Mouse (Mus musculus): Measurements from ENCODE around the gene Wdfy2. TPM values are rescaled to one million over a fixed set of nuclear protein-coding genes. Genes with fewer than 3 reads are reported as not detected.
"Not testable (repeated sequence)": the region's sequence is repeated elsewhere in the genome, so short reads cannot be mapped to it uniquely, and the experiment has no call there.

Gene Wdfy2
- polyA plus RNA-seq, 1 experiment from 2014 or later: 8.9 TPM

DNA sequence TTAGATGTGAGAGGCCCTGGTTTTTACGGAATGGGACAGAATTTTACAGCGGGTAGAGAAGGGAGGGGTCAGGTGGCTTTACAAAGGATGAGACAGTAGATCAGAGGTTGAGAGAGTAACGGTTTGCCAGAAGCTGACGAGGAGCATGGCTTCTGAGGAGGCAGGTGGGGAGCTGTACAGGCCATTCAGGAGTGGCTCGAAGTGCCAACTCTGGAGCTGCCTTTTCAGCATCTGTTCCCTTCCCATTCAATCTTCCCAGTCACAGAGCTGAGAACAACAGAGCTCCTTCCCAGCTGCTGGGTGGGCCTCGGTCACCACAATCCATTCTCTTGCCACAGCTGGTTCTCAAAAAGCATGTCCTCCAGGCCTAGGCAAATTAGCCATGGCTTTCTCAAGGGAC lies 8.2 kb upstream of the Wdfy2 start:
- Histone ChIP-seq H3K4me3 (no peak overlapping the region), H3K4me1 (peaks cover 12% of the 10 kb centered on the region; the same call in 1 of the 2 replicates), H3K9me3 (no peaks in the 10 kb centered on the region), H3K27me3 (ENCODE audit: insufficient read depth, poor library complexity, severe bottlenecking) (no peaks in the 10 kb centered on the region), H3K27ac (no peak overlapping the region), H3K36me3 (no peaks in the 10 kb centered on the region)
- peak; percentile 61 for DNase-seq (ENCODE audit: low spot score)
- WGBS: 66% methylated on average over 6 of the region's 6 CpGs

DNA sequence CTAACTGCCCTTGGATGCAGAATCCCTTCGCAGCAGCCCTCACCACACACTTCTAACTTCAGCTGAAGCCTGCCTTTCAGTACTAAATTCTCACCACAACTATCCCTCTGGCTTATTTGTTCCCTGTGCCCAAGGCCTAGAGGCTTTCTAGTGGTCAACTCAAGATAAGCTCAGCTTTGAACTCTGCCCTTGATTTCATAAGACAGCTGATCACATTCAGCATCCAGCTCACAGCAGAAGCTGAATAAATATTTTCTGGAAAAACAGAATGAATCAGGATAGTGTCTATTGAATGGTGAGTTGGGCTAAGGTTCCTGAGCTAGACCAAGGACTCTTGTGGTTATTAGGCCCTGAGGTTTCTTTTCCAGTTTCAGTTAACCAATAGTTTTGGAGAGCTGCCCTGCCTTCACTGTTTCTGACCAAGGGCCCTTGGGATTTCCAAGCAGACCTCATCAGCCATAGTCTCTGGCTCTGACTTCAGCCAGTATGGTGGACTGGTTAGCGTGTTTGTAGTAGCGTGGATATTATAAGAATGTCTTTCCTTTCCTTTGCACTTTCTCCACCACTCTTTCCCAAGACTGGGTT lies 5.7 kb upstream of the Wdfy2 start:
- no peaks in the 10 kb centered on the region for H3K36me3 ChIP-seq
- H3K9me3 ChIP-seq: no peaks in the 10 kb centered on the region
- 83% methylated on average over 3 of the region's 3 CpGs for WGBS
- H3K27me3 ChIP-seq (ENCODE audit: insufficient read depth, poor library complexity, severe bottlenecking): no peaks in the 10 kb centered on the region
- peak; percentile 11 for DNase-seq (ENCODE audit: low spot score)
- no peak overlapping the region for H3K4me3 ChIP-seq
- H3K27ac ChIP-seq: no peak overlapping the region
- peaks cover 12% of the 10 kb centered on the region; the same call in 1 of the 2 replicates for H3K4me1 ChIP-seq

DNA sequence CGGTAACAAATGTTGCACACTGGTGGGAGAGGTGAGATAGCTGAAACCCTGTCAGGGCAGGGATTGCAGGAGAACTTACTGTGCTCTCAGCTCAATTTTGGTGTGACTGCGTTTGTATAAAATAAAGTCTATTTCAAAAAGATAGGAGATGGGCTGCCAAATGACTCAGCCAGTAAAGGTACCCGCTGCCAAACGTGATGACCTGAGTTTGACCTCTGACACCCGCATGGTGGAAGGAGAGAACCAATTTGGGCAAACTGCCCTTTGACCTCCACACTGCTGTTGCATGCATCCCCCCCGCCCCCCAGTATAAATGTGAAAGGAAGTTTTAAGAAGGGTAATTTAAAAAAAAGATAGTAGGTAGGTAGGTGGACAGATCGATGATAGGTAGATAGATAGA lies 4.4 kb upstream of the Wdfy2 start:
- DNase-seq (ENCODE audit: low spot score): peak; percentile 39
- H3K27me3 ChIP-seq (ENCODE audit: insufficient read depth, poor library complexity, severe bottlenecking): no peaks in the 10 kb centered on the region
- H3K4me3 ChIP-seq: no peak overlapping the region
- no peak overlapping the region for H3K27ac ChIP-seq
- H3K36me3 ChIP-seq: no peaks in the 10 kb centered on the region
- 67% methylated on average over 7 of the region's 7 CpGs for WGBS
- H3K4me1 ChIP-seq: peaks cover 12% of the 10 kb centered on the region; the same call in 1 of the 2 replicates
- no peaks in the 10 kb centered on the region for H3K9me3 ChIP-seq

DNA sequence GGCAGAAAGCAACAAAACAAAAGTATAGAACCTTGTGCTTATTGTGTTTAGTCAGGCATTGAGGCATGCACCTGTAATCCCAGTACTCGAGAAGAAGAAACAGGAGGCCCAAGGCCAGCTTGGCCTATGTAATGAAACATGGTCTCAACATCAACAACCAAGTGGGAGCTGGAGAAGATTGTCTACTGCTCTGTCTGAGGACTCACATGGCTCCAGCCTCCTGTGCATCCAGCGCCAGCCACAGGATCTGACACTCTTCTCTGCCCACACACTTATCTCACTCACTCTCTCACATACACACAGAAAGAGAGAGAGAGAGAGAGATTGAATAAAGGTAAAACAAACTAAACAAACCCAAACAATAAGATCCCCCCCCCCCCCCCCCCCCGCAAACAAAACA lies 3.9 kb upstream of the Wdfy2 start:
- Histone ChIP-seq H3K4me3 (no peak overlapping the region), H3K36me3 (no peaks in the 10 kb centered on the region), H3K27ac (no peak overlapping the region), H3K27me3 (ENCODE audit: insufficient read depth, poor library complexity, severe bottlenecking) (no peaks in the 10 kb centered on the region), H3K9me3 (no peaks in the 10 kb centered on the region), H3K4me1 (peaks cover 14% of the 10 kb centered on the region; the same call in 1 of the 2 replicates)
- 47% methylated on average over 3 of the region's 3 CpGs for WGBS
- DNase-seq (ENCODE audit: low spot score): no peak

DNA sequence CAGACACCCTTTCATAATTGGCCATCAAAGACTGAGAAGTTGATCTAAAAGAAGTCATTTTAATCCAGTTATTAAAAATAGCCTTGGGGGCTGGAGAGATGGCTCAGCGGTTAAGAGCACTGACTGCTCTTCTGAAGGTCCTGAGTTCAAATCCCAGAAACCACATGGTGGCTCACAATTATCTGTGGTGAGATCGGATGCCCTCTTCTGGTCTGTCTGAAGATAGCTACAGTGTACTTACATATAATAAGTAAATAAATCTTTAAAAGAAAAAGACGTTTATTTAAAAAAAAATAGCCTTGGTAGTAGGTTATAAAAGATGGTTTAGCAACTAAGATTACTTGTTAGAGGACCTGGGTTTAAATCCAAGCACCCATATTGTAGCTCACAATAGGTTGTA lies 1.7 kb upstream of the Wdfy2 start:
- WGBS: 78% methylated on average over 3 of the region's 3 CpGs
- not testable (repeated sequence) for H3K9me3 ChIP-seq, H3K4me3 ChIP-seq

DNA sequence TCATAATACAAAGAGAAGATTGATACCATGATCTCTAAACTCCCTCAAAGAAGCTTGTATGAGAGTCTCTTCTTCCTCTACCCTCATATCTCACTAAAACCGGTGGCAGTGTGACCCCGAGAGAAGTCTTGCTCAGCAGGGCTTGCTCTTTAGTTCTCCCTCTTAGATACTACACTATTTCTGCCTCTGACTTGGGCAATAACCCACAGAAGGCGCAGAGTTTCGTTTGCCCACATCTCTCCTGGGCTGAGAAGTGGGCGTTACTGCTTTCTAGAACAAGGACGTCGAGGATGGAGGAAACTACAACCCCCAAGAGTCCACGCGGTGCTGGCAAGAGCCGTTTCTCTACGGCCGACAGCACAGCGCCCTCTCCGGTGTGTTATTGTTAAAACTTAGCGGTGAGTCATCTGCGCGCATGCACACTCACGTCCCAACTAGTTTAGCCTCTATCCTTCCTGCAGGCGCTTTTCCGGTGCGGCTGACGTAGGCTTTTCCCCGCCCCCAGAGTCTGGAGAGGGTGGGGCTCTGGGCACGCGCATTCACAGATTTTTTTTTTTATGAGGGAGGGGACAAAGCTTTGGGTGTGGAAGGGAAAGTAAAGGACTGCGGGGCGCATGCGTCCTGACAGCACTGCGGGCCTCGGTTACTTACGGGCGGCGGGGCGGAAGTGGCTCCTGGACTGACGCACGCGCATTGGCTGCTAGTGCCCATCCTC lies 395 bp upstream of the Wdfy2 start:
- under 1% methylated on average over 37 of the region's 37 CpGs for WGBS
- peaks cover 21% of the 10 kb centered on the region for H3K4me1 ChIP-seq
- peak overlapping the region; percentile 96 for H3K4me3 ChIP-seq
- H3K9me3 ChIP-seq: no peaks in the 10 kb centered on the region
- H3K27me3 ChIP-seq (ENCODE audit: insufficient read depth, poor library complexity, severe bottlenecking): no peaks in the 10 kb centered on the region
- peaks cover 11% of the 10 kb centered on the region for H3K36me3 ChIP-seq
- peak overlapping the region; percentile 90 for H3K27ac ChIP-seq
- peak; percentile 99 for DNase-seq (ENCODE audit: low spot score)

More for the DNA sequence above, 1.7 kb upstream of the Wdfy2 start:
- peak; percentile 14 for DNase-seq (ENCODE audit: low spot score)
- H3K4me1 ChIP-seq: peaks cover 20% of the 10 kb centered on the region
- H3K36me3 ChIP-seq; H3K27me3 ChIP-seq (ENCODE audit: insufficient read depth, poor library complexity, severe bottlenecking); H3K27ac ChIP-seq: not testable (repeated sequence)

DNA sequence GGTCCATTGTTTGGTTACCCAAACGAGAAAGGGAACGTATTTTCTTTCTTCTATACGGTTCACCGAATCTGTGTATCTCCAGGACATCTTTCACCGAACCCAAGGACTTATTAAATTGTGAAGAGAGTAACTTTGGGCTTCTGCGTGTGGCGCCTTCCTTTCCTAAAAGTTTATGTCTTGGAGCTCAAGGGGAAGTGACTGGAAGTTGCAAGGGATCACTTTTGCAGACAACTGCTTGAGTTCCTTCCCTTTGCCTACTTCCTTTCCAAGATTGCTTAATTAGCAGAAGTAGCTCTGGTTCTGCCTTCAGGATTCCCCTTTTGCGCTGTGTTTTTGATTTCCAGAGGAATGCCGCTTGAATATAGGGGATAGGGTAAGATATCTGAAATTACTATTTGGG lies 858 bp downstream of the Wdfy2 start:
- H3K9me3 ChIP-seq: no peaks in the 10 kb centered on the region
- H3K4me1 ChIP-seq: peaks cover 25% of the 10 kb centered on the region
- H3K27ac ChIP-seq: peak overlapping the region; percentile 90
- H3K27me3 ChIP-seq (ENCODE audit: insufficient read depth, poor library complexity, severe bottlenecking): no peaks in the 10 kb centered on the region
- H3K4me3 ChIP-seq: peak overlapping the region; percentile 96
- 14% methylated on average over 9 of the region's 9 CpGs for WGBS
- H3K36me3 ChIP-seq: peaks cover 11% of the 10 kb centered on the region
- no peak for DNase-seq (ENCODE audit: low spot score)

DNA sequence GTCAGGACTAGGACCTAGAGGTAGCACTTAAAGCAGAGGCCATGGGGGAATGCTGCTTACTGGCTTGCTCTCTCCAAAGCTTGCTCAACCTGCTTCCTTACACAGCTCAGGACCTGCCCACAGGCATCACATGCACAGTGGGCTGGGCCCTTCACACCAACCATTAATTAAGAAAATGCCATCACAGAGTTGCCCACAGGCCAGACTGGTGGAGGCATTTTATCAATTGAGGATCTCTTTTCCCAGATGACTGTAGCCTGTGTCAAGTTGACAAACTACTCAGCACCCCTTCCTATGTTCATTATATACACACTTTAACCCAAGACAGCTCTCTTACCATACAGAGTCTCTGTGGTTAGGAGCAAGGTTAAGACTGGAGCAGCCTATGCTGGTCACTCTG lies 4.2 kb downstream of the Wdfy2 start:
- H3K9me3 ChIP-seq: no peaks in the 10 kb centered on the region
- H3K27ac ChIP-seq: no peak overlapping the region
- DNase-seq (ENCODE audit: low spot score): peak; percentile 63
- peaks cover 11% of the 10 kb centered on the region for H3K36me3 ChIP-seq
- peaks cover 43% of the 10 kb centered on the region for H3K4me1 ChIP-seq
- no peaks in the 10 kb centered on the region for H3K27me3 ChIP-seq (ENCODE audit: insufficient read depth, poor library complexity, severe bottlenecking)
- H3K4me3 ChIP-seq: no peak overlapping the region

DNA sequence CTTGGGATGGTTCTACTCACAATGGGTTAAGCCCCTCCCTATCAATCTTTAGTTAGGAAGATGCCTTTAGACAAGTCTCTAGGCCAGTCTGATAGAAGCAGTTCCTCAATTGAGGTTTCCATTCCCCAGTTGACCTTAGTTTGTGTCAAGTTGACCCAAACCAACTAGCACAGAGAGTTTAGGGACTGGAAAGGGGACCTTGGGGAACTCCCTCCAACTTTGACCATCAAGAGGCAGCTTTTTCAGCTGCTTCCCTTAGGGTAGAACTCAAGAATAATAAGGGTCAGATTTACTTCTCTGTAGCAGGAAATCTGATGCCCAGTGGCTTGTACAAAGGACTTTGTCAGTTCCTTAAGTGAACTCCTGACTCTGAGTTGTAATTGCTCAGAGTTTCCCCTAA lies 5.0 kb downstream of the Wdfy2 start:
- Histone ChIP-seq H3K36me3 (peaks cover 11% of the 10 kb centered on the region), H3K27me3 (ENCODE audit: insufficient read depth, poor library complexity, severe bottlenecking) (no peaks in the 10 kb centered on the region), H3K9me3 (no peaks in the 10 kb centered on the region), H3K27ac (no peak overlapping the region), H3K4me3 (no peak overlapping the region), H3K4me1 (peaks cover 43% of the 10 kb centered on the region)
- DNase-seq (ENCODE audit: low spot score): no peak

DNA sequence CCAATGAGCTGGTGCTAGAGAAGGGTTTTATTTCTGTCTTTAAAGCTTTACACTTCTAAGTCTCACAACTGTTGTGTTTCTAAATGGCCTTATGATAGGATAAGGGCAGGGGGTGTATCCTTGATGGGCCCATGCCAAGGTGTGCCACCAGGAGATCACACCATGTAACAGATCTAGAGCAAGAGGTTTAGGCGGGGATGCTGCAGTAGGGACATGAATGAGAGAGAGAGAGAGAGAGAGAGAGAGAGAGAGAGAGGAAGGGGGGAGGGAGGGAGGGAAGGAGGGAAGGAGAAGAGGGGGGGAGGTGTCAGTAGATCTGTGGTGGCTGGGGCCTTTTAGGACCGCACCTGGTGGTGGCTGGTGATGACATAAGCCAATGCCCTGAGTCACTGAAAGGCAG lies 5.5 kb downstream of the Wdfy2 start:
- WGBS: 72% methylated on average over 2 of the region's 2 CpGs
- Histone ChIP-seq H3K36me3 (peaks cover 11% of the 10 kb centered on the region), H3K27ac (no peak overlapping the region), H3K4me1 (peaks cover 43% of the 10 kb centered on the region), H3K27me3 (ENCODE audit: insufficient read depth, poor library complexity, severe bottlenecking) (no peaks in the 10 kb centered on the region), H3K9me3 (no peaks in the 10 kb centered on the region), H3K4me3 (no peak overlapping the region)
- no peak for DNase-seq (ENCODE audit: low spot score)

DNA sequence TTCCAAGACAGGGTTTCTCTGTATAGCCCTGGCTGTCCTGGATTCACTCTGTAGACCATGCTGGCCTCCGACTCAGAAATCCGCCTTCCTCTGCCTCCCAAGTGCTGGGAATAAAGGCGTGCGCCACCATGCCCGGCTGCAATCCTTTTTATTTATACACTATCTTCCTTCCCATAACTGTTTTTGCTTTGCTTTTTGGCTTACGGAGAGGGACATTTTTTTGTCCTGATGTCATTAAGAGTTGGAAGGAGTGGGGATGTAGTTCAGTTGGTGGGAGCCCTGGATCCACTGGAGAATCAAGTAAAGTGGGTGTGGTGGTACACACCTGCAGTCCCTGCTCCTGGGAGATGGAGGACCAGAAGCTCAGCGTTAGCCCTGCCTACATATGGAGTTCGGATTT lies 6.7 kb downstream of the Wdfy2 start:
- no peak for DNase-seq (ENCODE audit: low spot score)
- Histone ChIP-seq H3K4me3 (no peak overlapping the region), H3K27ac (peak overlapping the region; percentile 67; the same call in 1 of the 2 replicates), H3K27me3 (ENCODE audit: insufficient read depth, poor library complexity, severe bottlenecking) (no peaks in the 10 kb centered on the region), H3K36me3 (peaks cover 11% of the 10 kb centered on the region), H3K4me1 (peaks cover 35% of the 10 kb centered on the region), H3K9me3 (peaks cover 6% of the 10 kb centered on the region; the same call in 1 of the 2 replicates)
- WGBS: 73% methylated on average over 8 of the region's 8 CpGs

DNA sequence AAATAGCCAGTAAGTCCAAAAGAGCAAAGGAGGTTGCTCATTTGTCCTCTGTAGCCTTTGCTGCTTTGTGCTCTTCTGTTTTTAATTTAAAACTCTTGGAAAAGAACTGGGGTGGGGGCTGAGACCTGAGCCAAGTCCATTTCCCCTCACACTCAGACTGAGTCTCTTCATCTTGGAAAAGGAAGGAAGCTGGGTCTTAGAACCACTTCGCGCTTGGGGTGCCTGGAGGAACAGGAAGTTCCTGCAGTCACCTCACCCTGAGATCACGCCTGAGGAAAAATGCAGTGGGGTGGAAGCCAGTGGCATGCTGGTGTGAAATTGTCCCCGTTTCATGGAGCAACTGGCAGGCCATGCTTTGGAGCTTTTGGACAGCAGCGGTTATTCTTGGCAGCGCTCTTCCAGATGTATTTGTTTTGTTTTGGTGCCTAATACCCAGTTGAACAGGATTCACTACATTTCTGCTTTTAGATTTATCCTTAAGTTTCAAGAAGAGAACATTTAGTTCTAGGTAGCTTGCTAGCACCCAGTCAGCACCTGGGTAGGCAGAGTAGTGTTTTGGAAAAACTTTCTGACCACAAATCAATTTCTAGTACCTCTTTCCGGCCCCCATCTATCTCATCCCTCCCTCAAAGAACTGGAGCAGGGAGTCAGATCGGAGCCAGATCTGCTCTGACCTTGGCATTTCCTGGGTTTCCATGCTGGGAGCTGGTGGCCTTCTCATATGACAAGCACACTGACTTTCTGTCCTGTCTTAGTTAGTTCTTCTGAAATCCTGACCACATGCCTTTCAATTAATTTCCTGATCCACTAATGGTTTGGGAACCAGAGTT lies 7.7 kb downstream of the Wdfy2 start:
- 51% methylated on average over 8 of the region's 8 CpGs for WGBS
- H3K27ac ChIP-seq: peak overlapping the region; percentile 67

DNA sequence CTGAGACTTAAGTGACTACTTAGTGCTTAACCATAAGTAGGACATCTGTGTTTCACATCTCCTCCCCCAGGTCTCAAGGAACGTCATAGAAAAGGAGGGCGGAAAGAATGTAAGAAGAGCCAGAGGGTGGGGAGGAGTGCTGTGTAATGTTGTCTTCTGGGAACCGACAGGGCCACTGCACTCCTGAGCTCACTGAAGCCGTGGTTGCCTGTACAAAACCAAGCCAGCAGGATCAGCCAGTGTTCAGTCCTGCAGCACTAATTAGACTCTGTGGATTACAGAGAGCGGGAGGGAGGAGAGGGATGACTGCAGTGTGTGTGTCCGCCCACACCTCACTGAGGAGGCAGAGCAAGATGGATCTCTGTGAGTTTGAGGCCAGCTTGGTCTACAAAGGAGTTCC lies 13.5 kb downstream of the Wdfy2 start:
- no peaks in the 10 kb centered on the region for H3K27me3 ChIP-seq (ENCODE audit: insufficient read depth, poor library complexity, severe bottlenecking)
- no peak for DNase-seq (ENCODE audit: low spot score)
- H3K36me3 ChIP-seq: peaks cover 2% of the 10 kb centered on the region; the same call in 1 of the 2 replicates
- H3K9me3 ChIP-seq: peaks cover 6% of the 10 kb centered on the region; the same call in 1 of the 2 replicates
- WGBS: 40% methylated on average over 6 of the region's 6 CpGs
- H3K27ac ChIP-seq: peak overlapping the region; percentile 70
- H3K4me3 ChIP-seq: no peak overlapping the region
- H3K4me1 ChIP-seq: peaks cover 32% of the 10 kb centered on the region

More for the DNA sequence above, 7.7 kb downstream of the Wdfy2 start:
- Histone ChIP-seq H3K27me3 (ENCODE audit: insufficient read depth, poor library complexity, severe bottlenecking) (no peaks in the 10 kb centered on the region), H3K4me1 (peaks cover 35% of the 10 kb centered on the region), H3K9me3 (peaks cover 6% of the 10 kb centered on the region; the same call in 1 of the 2 replicates), H3K36me3 (peaks cover 10% of the 10 kb centered on the region), H3K4me3 (no peak overlapping the region)
- no peak for DNase-seq (ENCODE audit: low spot score)

Data from heart, embryonic 10.5 days (tissue).